Mouse (Mus musculus) liver, embryonic 14.5 days (tissue): ENCODE data around the gene Trio. TPM values are rescaled to one million over a fixed set of nuclear protein-coding genes. Genes with fewer than 3 reads are reported as not detected.

ENCODE experiments used
- ATAC-seq: fragments of 200-750 bp; cut with Nextera tagmentation; 2 replicates; pipeline ENCODE4 v1.8.0; 2017; ENCODE audit warnings: moderate number of reproducible peaks, mild to moderate bottlenecking, moderate library complexity; ENCODE audit not compliant: insufficient read depth
- DNase-seq, 3 experiments: peaks; one replicate each; pipeline ENCODE4 v3.0.0-alpha.2; 2012 to 2013; ENCODE audit warnings: low read depth in 3 of 3, low spot score in 3 of 3
- H3K27ac ChIP-seq: fragments of 300-500 bp; sonication (generic); 2 replicates; pipeline ENCODE4 v1.5.1; 2014; ENCODE audit warnings: moderate library complexity, mild to moderate bottlenecking, control low read depth, inconsistent platforms
- H3K27me3 ChIP-seq: fragments of 300-500 bp; sonication (generic); 2 replicates; pipeline ENCODE4 v1.6.1; 2014; ENCODE audit warnings: mild to moderate bottlenecking, low read length, moderate library complexity; ENCODE audit not compliant: control insufficient read depth, insufficient read depth
- H3K36me3 ChIP-seq: fragments of 300-500 bp; sonication (generic); replicated peaks from 2 replicates; pipeline ENCODE4 v1.6.1; 2014; ENCODE audit warnings: low read depth; ENCODE audit not compliant: control insufficient read depth, insufficient read depth
- H3K4me1 ChIP-seq, 2 experiments: fragments of 200-500 bp in 1 of 2; fragments of 300-500 bp in 1 of 2; sonication (generic) in 1 of 2; replicated peaks; 2 replicates each; pipeline ENCODE4 v1.6.1; 2012 to 2014; ENCODE audit warnings: antibody characterized with exemption in 1 of 2, inconsistent platforms in 1 of 2, low read length in 1 of 2; ENCODE audit not compliant: control insufficient read depth in 2 of 2, insufficient read depth in 2 of 2
- H3K4me2 ChIP-seq: fragments of 300-500 bp; sonication (generic); 2 replicates; pipeline ENCODE4 v1.6.1; 2014; ENCODE audit warnings: low read depth, mild to moderate bottlenecking, control low read depth, moderate library complexity
- H3K4me3 ChIP-seq, 2 experiments: fragments of 200-500 bp in 1 of 2; fragments of 300-500 bp in 1 of 2; sonication (generic) in 1 of 2; 2 replicates each; pipeline ENCODE4 v1.5.1; 2012 to 2014; ENCODE audit warnings: low read depth in 2 of 2, low read length in 2 of 2, mild to moderate bottlenecking in 2 of 2, control low read depth in 1 of 2, inconsistent platforms in 1 of 2, moderate library complexity in 1 of 2; ENCODE audit not compliant: insufficient read depth in 1 of 2
- H3K9ac ChIP-seq: fragments of 300-500 bp; sonication (generic); replicated peaks from 2 replicates; pipeline ENCODE4 v1.6.1; 2014; ENCODE audit warnings: mild to moderate bottlenecking, control low read depth, moderate library complexity
- H3K9me3 ChIP-seq: fragments of 300-500 bp; sonication (generic); 2 replicates; pipeline ENCODE4 v1.6.1; 2016; ENCODE audit warnings: low read length, mixed read lengths; ENCODE audit not compliant: control insufficient read depth
- CTCF ChIP-seq: IDR thresholded peaks from 2 replicates; pipeline ENCODE4 v1.5.1; 2016; ENCODE audit warnings: antibody characterized with exemption, low read depth, control low read depth
- EP300 ChIP-seq: IDR thresholded peaks from 2 replicates; pipeline ENCODE4 v1.6.1; 2016; ENCODE audit warnings: antibody characterized with exemption, low read depth
- WGBS: fragments of 180-500 bp; shearing (Covaris S2); extraction: QIAGEN DNeasy Blood & Tissue Kit; methylation state at CpG from one replicate; pipeline ENCODE4 v1.1.7; 2014; ENCODE audit not compliant: insufficient replicate concordance; 5-methylcytosine and 5-hydroxymethylcytosine counted together
- polyA plus RNA-seq, 2 experiments: library from polyadenylated mRNA; depleted of rRNA in 1 of 2; stranded (reverse) in 1 of 2; unstranded in 1 of 2; fragments of >200 nt; fragmentation: Nextera tagmentation in 1 of 2; extraction: Ambion mirVana in 1 of 2; gene quantifications; 2 replicates each; pipeline versions ENCODE4 v1.2.1 to v1.2.3; 2012 to 2014

The Trio gene
- polyA plus RNA-seq, 2 experiments = 2.6 to 6.0 TPM

GRCm38 (mm10) chr15:27991066-27991701, 34.5 kb downstream of the Trio start:
- 21% methylated on average over 17 of the region's 17 CpGs for WGBS

DNA sequence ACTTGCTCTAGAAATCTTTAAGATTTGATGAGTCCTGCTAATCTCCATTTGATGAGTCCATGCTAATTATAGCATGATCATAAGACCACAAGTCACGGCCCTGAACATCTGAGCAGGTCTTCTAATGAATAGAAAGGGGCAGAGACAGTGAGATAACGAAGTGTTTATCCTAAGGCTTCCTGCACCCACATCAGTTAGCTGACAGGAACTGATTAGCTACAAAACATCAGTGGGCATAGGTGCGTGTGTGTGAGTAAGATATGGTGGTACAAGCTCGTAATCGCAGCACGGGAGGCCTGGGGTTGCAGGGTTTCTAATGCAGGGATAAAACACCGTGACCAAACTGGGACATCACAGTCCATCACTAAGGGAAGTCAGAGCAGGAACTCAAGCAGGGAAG, 37.7 kb downstream of the Trio start:
- Histone ChIP-seq H3K9ac (no peak overlapping the region), H3K36me3 (no peaks in the 10 kb centered on the region), H3K4me1 (peaks cover 0 to 14% of the 10 kb centered on the region in 2 experiments; a peak in 2 of 4 replicates), H3K27me3 (no peaks in the 10 kb centered on the region), H3K27ac (no peak overlapping the region), H3K4me3 (no peak overlapping the region), H3K9me3 (no peaks in the 10 kb centered on the region), H3K4me2 (no peak overlapping the region)
- ATAC-seq (peak; percentile 43; the same call in 1 of the 2 replicates), DNase-seq (no peak)
- 13% methylated on average over 7 of the region's 7 CpGs for WGBS
- TF ChIP-seq CTCF (no peak), EP300 (peak; percentile 24; the same call in 1 of the 2 replicates)

More at GRCm38 (mm10) chr15:27991066-27991701, 34.5 kb downstream of the Trio start:
- Histone ChIP-seq H3K9ac (no peak overlapping the region), H3K4me3 (no peak overlapping the region), H3K4me2 (no peak overlapping the region), H3K27ac (no peak overlapping the region), H3K4me1 (peaks cover 0 to 12% of the 10 kb centered on the region in 2 experiments; a peak in 2 of 4 replicates), H3K9me3 (no peaks in the 10 kb centered on the region), H3K36me3 (no peaks in the 10 kb centered on the region), H3K27me3 (no peaks in the 10 kb centered on the region)
- TF ChIP-seq EP300 (no peak), CTCF (no peak)
- DNase-seq (no peak), ATAC-seq (no peak)

GRCm38 (mm10) chr15:27984881-27985280, 40.8 kb downstream of the Trio start:
- TF ChIP-seq CTCF (no peak), EP300 (no peak)
- 21% methylated on average over 2 of the region's 2 CpGs for WGBS
- no peak for ATAC-seq

DNA sequence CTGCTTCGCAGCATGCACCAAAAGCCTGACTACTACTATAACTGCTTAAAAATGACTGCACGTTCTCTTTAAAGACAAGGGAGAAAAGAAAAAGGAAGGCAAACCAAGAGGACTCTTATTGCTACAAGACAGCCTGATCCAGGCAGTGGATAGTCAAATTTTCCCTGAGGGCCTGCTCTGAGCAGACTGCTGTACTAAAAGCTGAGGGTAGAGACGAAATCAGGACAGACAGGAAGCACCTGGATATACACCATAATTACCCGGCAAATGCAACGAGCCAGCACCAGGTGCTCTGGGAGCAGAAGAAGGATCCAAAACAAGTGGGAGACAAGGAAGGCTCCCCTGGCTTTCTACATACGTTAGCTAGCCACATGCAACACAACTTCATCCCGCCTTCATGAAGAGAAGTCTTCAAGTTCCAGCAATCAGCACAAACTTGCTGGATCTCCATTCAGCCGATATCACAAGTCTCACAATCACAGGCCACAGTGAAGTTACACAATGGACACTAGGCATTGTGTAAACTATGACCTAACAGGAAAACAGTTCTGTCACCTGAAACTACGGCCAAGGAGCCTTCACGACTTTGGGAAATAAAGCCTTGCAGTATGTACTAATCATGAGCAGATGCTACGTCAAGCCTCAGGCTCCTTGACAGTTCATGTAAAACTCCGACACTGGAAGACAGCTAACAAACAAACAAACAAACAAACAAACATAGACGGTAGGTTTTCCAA, 43.7 kb downstream of the Trio start:
- Histone ChIP-seq H3K9ac (no peak overlapping the region), H3K27me3 (no peaks in the 10 kb centered on the region), H3K36me3 (no peaks in the 10 kb centered on the region), H3K9me3 (no peaks in the 10 kb centered on the region), H3K4me2 (no peak overlapping the region), H3K4me1 (peaks cover 0 to 17% of the 10 kb centered on the region in 2 experiments; a peak in 2 of 4 replicates), H3K27ac (no peak overlapping the region), H3K4me3 (no peak overlapping the region)
- WGBS = 45% methylated on average over 13 of the region's 13 CpGs
- DNase-seq (no peak), ATAC-seq (no peak)
- TF ChIP-seq EP300 = no peak
- TF ChIP-seq CTCF = no peak

More at GRCm38 (mm10) chr15:27984881-27985280, 40.8 kb downstream of the Trio start:
- Histone ChIP-seq H3K4me2 (no peak overlapping the region), H3K4me1 (peaks cover 0 to 17% of the 10 kb centered on the region in 2 experiments; a peak in 2 of 4 replicates), H3K27me3 (no peaks in the 10 kb centered on the region), H3K4me3 (no peak overlapping the region), H3K9ac (no peak overlapping the region), H3K27ac (no peak overlapping the region), H3K36me3 (no peaks in the 10 kb centered on the region), H3K9me3 (no peaks in the 10 kb centered on the region)
- DNase-seq = no peak

DNA sequence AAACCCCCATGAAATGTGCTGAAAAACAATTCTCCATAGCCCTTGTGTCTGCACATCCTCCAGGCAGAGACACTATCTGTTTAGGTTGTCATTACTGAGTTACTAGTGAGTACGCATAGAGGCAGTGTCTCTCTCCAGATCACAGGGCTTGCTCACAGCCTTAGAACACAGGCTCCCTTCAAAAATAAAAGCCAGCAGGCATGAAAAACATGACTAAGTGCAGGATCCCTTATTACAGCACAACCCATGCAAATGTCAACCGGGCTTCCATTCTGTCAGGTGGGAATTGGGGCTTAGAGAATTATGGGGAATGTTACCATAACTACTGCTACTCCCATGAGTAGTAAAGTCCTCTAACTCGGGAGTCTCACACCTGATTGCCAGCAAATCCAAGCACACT, 44.4 kb downstream of the Trio start:
- Histone ChIP-seq H3K27ac (no peak overlapping the region), H3K27me3 (no peaks in the 10 kb centered on the region), H3K4me2 (no peak overlapping the region), H3K9me3 (no peaks in the 10 kb centered on the region), H3K9ac (no peak overlapping the region), H3K4me1 (peaks cover 0 to 19% of the 10 kb centered on the region in 2 experiments; a peak in 2 of 4 replicates), H3K4me3 (no peak overlapping the region), H3K36me3 (no peaks in the 10 kb centered on the region)
- DNase-seq = no peak
- no peak for TF ChIP-seq CTCF
- no peak for ATAC-seq
- 52% methylated on average over 3 of the region's 3 CpGs for WGBS
